Mouse (Mus musculus) embryo, embryonic 11 days (tissue): ENCODE results near the gene Cbfa2t3.

Source experiments
- DNase-seq: peaks from one replicate; pipeline ENCODE4 v3.0.0-alpha.2; 2015

The Cbfa2t3 gene

GRCm38 (mm10) chr8:122717869-122718509 lies 19.1 kb upstream of the Cbfa2t3 start:
- DNase-seq, result no peak

GRCm38 (mm10) chr8:122716566-122716965 lies 17.7 kb upstream of the Cbfa2t3 start:
- DNase-seq, result no peak

- DNase-seq, result no peak
These were observed 14.2 kb upstream of the Cbfa2t3 start for GRCm38 (mm10) chr8:122713157-122713518.

GRCm38 (mm10) chr8:122712411-122713156 lies 13.7 kb upstream of the Cbfa2t3 start:
- DNase-seq, result no peak

- DNase-seq, result no peak
These were observed 13.0 kb upstream of the Cbfa2t3 start for GRCm38 (mm10) chr8:122711891-122712365.

- DNase-seq, result no peak
These were observed 12.6 kb upstream of the Cbfa2t3 start for GRCm38 (mm10) chr8:122711480-122711879.

GRCm38 (mm10) chr8:122709340-122710111 lies 10.6 kb upstream of the Cbfa2t3 start:
- DNase-seq, result peak; percentile 35

GRCm38 (mm10) chr8:122707184-122707583 lies 8.3 kb upstream of the Cbfa2t3 start:
- no peak for DNase-seq

GRCm38 (mm10) chr8:122705901-122706561 lies 7.1 kb upstream of the Cbfa2t3 start:
- peak; percentile 23 for DNase-seq

GRCm38 (mm10) chr8:122704612-122705011 lies 5.7 kb upstream of the Cbfa2t3 start:
- no peak for DNase-seq

GRCm38 (mm10) chr8:122702957-122703356 lies 4.0 kb upstream of the Cbfa2t3 start:
- DNase-seq, result no peak

- no peak for DNase-seq
These were observed 3.5 kb upstream of the Cbfa2t3 start for GRCm38 (mm10) chr8:122702301-122702941.

GRCm38 (mm10) chr8:122701441-122702185 lies 2.7 kb upstream of the Cbfa2t3 start:
- no peak for DNase-seq

GRCm38 (mm10) chr8:122700628-122701027 lies 1.7 kb upstream of the Cbfa2t3 start:
- no peak for DNase-seq

GRCm38 (mm10) chr8:122698254-122698768 lies 598 bp downstream of the Cbfa2t3 start:
- DNase-seq, result no peak

GRCm38 (mm10) chr8:122697586-122697985 lies 1.3 kb downstream of the Cbfa2t3 start:
- no peak for DNase-seq

- peak; percentile 19 for DNase-seq
These were observed 1.7 kb downstream of the Cbfa2t3 start for GRCm38 (mm10) chr8:122697181-122697581.

GRCm38 (mm10) chr8:122695438-122696042 lies 3.4 kb downstream of the Cbfa2t3 start:
- no peak for DNase-seq

- no peak for DNase-seq
These were observed 6.8 kb downstream of the Cbfa2t3 start for GRCm38 (mm10) chr8:122692152-122692551.

- DNase-seq, result no peak
These were observed 7.9 kb downstream of the Cbfa2t3 start for GRCm38 (mm10) chr8:122691018-122691417.

- DNase-seq, result no peak
These were observed 9.6 kb downstream of the Cbfa2t3 start for GRCm38 (mm10) chr8:122689315-122689714.
